Mouse (Mus musculus) right cerebral cortex, adult 18-20 months (tissue): Measurements from ENCODE around the gene Atp8b5.
A peak's percentile ranks its signal among the peaks of the same experiment; 100 is the strongest.

Experiments
- DNase-seq: peaks from one replicate; pipeline ENCODE4 v3.0.0; 2022; ENCODE audit warnings: mixed read lengths

Gene Atp8b5

DNA sequence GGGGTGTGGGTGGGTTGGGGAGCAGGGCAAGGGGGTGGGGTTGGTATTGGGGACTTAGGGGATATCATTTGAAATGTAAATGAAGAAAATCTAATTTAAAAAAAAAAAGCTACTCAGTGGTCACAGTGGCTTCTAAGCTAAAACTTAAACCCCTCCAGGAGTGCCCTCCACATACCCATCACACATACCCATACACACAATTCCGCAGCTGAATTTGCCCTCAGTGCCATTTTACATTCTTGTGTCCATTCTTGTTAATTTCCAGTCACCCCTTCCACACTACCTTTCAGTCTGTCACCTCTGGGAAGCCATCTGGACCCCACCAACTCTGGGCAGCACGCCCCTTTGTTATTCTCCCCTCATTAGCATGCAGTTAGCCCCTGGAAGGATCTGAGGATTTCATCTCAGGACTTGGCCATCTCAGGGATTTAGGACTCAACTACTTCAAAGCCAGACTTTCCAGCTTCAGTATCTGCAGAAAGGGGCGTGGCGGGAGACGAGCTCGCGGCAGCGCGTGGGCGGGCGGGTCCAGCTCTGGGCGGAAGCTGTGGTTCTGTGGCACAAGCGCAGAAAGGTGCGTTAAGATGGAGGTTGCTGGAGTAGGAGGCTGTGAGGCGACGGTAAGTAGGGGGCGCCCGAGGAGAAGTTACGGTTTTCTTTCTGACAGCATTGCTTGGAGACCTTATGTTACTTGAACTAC, at the start of gene Atp8b5:
Gene Atp8b5, plus strand, starts transcription at position 537 of the 700 bp plus-strand sequence.
- DNase-seq: peak; percentile 88

DNA sequence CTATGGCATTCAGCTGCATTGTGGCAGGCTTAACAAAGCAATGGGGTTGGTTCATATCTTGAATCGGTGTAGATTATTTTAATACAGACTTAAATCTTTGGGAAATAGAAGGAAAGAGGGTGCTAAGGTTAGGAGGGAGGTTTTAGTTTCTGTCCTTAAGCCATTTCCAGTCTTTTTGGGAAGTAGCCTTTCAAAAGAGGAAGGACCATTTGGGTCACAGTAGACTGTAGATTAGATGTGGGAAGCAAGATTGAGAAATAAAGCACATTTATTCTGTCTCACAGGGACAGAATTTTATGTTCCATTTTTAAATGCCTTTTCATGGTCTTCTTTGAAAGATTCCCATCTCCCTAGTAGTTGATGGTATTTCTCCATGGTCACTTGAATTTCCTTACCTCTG, 49.0 kb upstream of the Atp8b5 start:
- DNase-seq: no peak

DNA sequence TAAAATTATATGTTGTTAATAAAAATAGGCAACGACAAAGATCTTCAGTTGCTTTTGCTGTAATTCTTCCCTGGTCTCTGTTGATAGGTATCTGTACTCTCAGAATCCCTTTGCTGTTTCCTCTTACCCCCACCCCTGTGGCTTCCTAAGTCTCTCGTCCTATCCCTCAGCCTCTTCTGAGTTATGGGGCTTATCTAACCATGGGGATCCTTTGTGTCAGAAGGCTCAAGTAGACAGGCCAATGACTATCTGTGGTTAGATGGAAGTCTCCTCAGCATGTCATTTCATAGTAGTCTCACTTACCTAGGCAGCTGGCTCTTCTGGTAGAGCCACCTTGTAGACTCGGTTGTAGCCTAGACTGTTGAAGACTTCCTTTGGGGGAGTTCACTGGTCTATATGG, 35.1 kb upstream of the Atp8b5 start:
- DNase-seq: no peak

DNA sequence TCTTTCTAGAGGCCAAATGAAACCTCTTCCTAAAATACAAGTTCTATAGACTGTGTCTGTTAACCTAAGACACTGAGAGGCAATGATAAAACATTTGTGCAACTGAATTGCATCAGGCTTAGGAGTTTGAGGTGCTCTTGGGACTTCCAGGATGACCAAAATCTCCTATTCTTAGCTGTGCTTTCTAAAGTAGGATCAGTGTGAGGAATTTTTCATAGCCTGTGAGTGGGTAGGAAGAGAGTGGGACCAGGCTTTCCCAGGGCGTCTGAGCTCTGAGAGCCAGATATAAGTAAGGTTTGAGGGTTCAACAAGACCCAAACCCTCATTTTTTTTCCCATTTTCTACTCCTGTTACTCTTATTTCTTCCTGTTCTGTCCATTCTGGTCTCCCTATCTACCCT, 34.0 kb upstream of the Atp8b5 start:
- no peak for DNase-seq

DNA sequence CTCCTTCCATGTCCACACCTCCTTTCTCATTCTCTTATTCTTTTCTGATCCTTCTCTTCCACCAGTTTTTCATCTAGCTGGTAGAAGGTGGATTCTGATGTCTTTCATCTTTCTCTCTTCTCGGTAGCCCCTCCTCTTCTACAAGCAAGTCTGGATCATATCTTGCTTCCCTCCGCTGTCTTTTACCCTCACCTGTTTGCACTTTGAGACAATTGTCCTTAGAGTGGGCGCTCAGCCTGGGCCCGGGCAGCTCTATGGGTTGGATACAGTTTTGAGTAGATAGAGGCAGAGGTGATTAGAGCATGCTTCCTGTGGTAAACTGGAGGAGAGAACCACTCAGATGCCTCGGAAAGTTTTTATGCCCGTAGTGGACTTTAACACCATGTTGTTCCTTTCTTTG, 33.5 kb upstream of the Atp8b5 start:
- no peak for DNase-seq

DNA sequence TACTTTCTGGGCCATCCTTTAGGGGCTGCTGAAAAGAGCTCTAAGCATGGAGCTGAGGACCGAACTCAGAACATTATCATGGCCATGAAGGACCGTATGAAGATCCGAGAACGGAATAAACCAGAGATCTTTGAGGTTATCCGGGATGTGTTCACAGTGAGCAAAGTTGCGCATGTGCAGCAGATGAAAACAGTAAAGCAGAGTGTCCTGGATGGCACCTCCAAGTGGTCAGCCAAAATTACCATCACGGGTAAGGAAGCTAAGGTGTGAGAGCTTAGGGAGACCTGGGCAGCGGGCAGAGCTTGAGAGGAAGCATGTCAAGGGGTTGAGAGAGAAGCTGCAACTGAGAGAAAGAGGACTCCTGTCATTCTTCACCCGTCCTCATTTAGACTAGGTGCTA, 30.1 kb upstream of the Atp8b5 start:
- DNase-seq: no peak

DNA sequence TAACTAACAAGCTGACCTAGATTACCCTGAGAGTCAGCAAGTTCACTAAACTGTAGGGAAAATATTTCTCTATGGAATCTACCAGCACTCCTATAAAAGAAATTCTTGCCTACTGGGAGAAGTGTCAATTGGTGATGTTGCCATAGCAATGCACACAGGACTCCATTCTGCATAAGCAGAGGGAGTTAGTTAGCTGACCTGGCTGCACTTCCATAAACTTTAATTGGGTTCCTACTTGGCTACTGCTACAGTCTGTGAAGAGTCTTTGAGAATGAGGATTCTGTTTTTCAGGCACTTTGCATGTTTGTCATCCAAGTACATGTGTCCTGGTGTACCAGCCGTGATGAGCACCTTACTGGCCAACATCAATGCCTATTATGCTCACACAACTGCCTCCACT, 26.2 kb upstream of the Atp8b5 start:
- no peak for DNase-seq

DNA sequence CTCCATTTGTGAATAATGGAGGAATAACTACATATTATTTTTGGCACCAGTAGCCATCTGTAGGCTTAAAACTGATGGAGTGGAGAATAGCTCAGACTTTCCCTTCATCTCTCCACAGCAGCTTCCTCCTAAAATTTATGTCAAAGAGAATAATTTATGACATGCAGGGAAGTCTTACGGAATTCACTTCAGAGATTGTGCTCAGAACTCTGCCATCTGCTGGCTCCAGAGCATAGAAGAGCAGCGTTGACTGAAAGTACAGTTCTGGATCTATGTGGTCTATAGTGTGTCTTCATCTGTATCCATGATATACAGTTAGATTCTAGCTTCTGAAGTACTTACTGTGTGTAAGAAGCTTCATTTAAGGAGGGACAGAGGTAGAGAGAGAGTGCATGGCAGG, 22.9 kb upstream of the Atp8b5 start:
- peak; percentile 39 for DNase-seq

DNA sequence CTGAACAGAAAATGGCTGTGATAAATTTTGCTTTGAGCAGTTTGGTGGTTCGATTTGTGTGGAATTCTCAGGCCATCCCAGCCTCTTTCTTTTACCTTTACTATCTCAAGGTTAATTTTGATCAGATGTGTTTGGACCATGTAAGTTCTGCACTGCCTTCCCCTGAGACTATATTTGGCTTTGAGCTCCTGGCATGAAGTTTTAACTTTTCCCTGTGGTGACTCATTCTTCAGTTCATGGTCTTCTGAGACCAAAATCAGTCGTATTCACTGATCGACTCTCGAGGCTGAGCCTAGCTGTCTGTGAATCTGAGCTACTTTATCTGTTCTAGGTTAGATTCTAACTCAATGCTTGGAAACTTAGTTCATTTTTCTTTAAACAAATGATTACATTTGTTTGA, 21.2 kb upstream of the Atp8b5 start:
- no peak for DNase-seq

DNA sequence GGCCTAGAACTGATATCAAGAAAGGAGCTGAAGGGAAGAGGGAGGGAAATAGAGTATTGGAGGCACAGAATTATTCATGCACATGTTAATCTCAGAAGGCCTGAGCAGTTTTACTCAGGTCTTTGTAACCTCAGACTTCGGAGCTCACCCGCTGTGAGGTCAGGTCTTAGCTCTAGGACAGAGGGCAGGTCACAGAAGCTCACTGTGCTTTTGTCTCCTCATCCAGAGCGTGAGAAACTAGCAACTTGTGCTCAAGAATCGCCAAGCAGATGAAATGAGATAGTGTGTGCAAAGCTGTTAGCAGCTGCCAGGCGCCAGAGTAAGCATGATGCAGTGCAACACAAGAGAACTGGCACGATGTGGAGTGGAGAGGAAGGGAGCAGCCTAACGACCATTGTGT, 18.9 kb upstream of the Atp8b5 start:
- DNase-seq: no peak

DNA sequence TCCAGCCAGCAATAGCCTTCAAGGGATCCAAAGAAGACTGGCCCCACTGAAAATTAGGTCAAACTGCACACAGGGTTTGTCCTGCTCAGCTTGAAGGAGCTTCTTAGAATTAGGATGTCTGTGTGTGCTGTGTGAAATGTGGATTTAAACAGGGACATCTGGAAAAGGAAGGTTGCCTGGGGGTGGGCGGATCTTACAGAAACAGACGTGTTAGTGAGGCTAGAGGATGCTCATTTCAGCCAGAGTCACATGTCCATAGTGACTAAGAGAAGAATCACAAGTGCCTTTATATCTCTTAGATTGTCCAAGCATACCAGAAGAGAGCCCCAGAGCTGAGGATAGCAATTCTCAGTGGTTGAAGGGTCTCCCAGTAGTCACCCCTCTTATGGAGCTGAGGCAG, 18.1 kb upstream of the Atp8b5 start:
- DNase-seq: peak; percentile 70

DNA sequence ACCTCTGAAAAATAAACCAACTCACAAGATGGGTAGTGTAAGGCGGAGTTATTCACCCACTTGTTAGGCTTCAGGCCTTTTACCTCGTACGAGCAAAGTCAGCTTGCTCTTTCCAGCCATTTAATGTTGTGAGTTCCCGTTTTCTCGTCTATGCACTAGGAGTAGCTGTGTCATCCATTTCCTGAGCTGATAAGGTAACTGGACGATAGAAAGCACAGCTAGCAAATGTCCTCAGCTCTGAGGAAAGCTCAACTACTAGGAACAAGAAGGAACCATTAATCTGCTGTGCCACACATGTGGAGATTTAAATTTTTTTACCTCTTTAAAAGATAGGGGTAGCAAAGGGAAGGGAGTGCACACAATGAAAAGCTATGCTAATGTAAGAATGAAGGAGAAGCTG, 15.7 kb upstream of the Atp8b5 start:
- no peak for DNase-seq

DNA sequence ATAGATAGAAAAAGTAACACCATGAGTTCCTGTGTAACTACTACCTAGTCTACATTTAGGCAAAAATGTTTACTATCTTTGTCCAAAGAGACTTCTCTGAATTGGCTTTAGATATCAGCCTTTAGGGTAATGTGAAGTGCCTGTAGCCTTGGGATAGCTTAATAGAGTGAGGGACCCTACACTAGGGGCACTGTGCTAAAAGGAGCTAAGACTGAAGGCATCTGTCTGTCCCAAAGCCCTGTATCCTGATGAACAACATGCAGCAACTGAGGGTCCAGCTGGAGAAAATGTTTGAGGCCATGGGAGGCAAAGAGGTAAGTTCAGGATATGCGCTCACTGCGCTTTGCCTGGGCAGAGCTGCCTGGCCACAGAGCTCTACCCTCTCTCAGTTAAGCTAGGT, 9.9 kb upstream of the Atp8b5 start:
- no peak for DNase-seq

DNA sequence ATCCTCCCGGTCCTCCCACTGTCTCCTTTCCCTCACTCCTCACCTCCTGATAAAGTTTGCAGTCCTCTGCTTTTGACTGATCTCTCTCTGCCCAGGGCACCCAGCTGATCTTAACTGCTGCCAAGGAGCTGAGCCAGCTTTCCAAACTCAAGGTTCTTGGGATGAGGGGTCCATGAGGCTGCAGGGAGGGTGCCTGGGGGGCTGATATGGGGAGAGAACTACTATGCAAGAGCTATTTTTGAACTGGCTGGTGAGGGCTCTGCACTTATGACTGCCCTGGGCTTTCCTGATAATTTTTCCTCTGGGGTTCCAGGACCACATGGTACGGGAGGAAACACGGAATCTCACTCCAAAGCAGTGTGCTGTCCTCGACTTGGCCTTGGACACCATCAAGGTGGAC, 8.4 kb upstream of the Atp8b5 start:
- DNase-seq: no peak

DNA sequence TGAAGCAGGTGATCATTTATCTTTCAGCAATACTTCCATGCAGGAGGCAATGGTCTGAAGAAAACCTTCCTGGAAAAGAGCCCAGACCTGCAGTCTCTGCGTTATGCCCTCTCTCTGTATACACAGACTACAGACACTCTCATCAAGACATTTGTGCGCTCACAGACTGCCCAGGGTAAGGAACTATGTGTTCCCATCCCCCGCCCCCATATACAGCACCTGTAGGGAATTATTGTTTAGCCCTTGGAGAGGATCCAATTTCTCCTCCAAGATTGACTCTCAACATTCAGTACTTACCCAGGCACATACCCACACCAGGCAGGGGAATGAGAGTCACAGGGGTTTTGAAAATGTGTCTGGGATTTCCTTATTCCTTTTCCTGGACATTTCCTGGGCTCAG, 7.5 kb upstream of the Atp8b5 start:
- no peak for DNase-seq

DNA sequence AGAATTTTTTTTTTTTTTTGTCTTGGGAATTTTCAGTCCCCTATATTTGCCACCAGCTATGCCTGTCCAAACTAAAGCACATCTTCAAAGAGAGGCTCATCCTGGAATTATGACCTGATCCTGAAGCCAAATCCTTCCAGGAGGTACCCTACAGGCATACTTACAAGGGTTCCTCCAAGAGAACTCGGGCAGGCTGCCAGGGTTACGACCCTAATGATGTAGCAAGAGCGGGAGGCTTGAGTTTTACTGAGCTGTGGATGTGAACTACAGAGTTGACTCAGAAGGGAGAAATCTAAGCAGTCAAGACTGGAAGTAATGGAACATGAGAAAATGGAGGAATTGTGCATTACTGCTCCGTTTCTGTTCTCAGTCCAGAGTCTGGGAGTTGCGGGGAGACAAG, 6.9 kb upstream of the Atp8b5 start:
- DNase-seq: no peak

DNA sequence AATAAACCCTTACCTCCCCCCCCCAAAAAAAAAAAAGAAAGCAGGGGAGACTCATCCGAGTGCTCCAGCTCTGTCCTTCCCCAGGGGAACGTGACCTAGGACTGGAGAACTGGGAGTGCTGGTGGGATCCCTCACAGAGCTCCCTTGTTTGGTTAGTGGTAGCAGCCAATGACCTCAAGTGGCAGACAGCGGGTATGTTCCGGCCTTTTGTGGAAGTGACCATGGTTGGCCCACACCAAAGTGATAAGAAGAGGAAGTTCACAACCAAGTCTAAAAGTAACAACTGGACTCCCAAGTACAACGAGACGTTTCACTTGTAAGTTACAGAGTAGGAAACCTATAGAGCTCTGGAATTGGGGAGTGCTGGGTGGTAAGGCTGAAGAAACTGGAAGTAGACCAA, 4.1 kb upstream of the Atp8b5 start:
- no peak for DNase-seq

DNA sequence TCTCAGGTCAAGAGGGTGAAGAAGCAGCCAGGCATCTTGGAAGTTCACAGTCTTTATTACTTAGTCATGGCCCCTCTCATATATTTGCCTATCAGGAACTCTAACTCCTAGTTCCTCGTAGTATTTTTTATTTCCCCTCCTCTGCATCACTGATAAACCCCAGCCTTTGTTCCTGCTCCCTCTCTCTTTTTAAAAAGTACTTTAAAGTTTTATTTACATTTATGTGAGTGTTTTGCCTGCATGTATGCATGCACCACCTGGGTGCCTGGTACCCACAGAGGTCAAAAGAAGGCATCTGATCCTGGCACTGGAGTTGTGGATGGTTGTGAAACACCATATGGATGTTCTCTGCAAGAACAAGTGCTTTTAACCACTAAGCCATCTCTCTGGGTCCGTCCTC, 813 bp upstream of the Atp8b5 start:
- DNase-seq: no peak

DNA sequence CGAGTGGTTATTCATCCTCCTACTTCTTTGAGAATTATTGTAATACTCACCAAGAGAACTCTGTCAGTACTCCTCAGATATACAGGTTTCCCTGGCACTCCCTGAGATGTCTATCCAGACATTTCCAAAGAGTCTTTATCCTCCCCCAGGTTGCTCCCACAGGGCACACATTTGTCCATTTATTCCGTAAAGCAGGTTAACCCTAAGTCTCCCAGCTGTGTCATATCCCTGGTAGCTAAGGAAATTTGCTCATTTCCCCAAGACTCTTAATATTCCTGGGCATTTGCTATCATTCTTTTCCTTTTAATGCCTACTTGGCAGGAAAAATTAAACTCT, 332 bp downstream of the Atp8b5 start:
- DNase-seq: no peak

DNA sequence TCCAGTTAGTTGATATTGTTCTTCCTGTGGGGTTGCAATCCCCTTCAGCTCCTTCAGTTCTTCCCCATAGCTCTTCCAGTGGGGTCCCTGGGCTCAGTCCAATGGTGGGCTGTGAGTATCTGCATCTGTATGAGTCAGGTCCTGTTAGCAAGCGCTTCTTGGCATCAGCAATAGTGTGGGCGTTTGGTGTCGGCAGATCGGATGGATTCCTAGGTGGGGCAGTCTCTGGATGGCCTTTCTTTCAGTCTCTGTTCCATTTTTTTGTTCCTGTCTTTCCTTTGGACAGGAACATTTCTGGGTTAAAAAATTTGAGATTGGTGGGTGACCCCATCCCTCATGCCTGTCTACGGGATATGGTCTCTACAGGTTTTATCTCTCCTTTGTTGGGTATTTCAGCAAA, 18.5 kb downstream of the Atp8b5 start:
- no peak for DNase-seq

DNA sequence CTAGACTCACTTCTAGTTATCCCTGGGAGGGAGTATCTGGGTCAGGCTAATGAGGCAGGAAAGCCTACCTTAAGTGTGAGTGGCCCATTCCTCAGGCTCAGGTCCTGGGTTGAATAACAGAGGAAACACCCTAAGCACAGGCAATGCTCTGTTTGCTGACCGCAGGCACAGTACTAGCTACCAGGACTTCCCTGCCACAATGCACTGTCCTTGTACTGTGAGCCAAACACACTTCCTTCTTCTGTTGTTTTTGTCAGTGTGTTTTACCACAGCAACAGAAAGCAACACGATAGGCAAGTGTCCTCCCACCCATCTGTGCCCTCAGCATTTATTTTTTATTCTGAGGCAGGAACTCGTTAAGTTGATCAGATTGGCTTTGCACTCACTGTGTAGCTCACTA, 20.3 kb downstream of the Atp8b5 start:
- DNase-seq: no peak

DNA sequence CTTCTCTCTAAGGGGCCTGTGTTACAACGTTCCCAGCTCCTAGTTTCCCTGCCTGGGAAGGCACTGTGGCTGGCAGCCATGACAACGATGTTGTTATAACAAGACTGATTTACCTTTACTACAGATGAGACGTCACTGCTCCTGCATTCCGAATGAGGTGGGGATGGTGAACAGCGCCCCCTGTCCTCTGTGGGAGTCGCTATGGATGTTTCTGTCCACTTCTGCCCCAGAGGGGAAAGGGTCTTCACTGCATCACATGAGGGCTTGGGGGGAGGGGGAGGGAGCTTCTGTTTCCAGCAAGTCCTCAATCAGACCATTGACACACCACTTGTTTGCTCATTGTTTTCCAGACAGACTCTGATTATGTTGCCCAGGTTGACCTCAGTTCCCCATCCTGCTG, 27.0 kb downstream of the Atp8b5 start:
- no peak for DNase-seq

DNA sequence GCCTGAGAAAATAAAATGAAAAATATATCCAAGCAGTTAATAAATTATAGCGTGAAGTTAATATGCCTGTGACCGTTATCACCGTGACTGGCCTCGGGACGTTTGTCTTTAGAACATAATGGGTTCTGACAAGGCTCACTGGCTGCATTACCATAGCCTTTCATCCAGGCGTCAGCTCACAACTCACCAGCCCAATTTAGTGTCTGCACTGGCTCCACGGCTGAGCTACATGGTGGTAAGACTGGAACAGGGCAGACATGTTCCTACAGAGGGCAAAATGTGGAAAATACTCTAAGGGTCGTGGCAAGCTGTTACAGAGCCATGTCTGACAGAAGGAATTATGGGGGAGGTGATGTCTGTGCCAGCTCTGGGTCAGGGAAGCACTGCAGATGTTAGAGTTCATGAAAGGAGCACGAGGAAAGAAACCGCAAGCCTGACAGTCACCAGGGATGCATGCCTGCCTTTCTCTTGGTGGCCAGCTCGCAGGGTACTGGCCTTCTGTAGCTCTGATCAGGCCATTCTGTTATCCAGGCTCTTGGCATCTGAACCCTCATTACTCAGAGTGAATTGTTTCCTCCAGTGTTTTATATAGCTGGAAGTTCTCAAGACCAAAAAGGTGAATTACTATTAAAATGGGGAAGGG, 42.9 kb downstream of the Atp8b5 start:
- no peak for DNase-seq

DNA sequence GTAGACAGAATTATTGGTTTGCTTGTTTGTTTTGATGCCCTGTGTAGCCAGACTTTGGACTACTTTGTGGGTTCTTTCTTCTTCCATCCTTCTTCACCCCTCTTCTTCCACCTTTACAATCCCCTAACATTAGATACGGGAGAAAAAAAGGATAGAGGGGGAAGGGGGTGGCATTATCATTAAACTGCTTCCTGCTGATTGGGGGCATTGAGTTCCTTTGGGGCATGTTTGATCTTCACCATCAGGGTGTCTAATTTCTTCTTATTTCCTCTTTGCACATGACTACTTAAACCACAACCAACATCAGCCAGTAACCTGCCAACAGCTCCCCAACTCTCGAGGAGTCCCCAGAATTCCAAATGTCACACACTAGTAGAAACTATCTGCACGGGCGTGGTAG, 54.6 kb downstream of the Atp8b5 start:
- DNase-seq: no peak

DNA sequence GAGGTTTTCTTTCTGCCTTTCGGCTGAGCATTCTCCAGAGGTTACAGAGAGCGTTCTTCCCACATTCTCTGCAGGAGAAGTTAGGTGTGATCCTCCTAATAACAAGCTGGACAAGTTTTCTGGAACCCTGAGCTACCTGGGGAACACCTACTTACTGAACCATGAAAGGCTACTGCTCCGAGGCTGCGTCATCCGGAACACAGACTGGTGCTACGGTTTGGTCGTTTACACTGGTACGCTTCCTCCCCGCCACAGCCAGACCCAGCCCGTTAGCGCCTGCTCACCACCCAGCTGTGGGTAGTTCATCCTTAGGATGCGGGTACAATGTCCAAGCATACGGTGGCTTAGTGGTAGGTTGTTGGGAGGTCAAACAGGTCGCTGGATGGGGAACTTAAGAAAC, 55.4 kb downstream of the Atp8b5 start:
- DNase-seq: no peak
